Comparison of ENCODE assay signal across 8 mouse cellular contexts in the genomic region with DNA sequence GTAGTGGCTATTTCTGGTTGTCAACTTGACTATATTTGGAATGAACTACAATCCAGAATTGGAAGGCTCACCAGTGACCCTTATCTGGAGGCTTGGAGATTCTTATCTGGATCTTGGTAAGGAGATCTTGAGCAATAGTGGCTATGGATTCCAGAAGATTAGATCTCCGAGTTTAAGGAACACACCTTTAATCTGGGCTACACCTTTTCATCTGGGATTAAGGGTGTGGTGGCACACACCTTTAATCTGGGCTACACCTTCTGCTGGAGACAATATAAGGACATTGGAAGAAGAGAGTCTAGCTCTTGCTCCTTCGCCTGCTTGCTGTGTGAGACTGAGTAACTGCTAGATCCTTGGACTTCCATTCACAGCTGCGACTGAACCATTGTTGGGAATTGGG. TPM values are rescaled to one million over a fixed set of nuclear protein-coding genes. Genes with fewer than 3 reads are reported as not detected.
DNase-seq lines count a peak whose midpoint lies in the region; ATAC-seq and TF ChIP-seq lines count a peak whose summit lies in the region.
"Not testable (repeated sequence)": the region's sequence is repeated elsewhere in the genome, so short reads cannot be mapped to it uniquely, and the experiment has no call there.

A gene (plus strand): TSS at position 301 of the 400 bp plus-strand sequence.

- H3K9me3 ChIP-seq in ES-E14 (ENCODE audit: control insufficient read depth, insufficient read depth, low read depth, low read length); heart, embryonic 16.5 days (replicated peaks; ENCODE audit: control insufficient read depth, low read length); intestine, embryonic 16.5 days (ENCODE audit: control insufficient read depth, low read length): not testable (repeated sequence)

- not testable (repeated sequence) for H3K27me3 ChIP-seq in heart, embryonic 16.5 days (ENCODE audit: control insufficient read depth, insufficient read depth, low read length); intestine, embryonic 16.5 days (replicated peaks; ENCODE audit: control insufficient read depth, insufficient read depth, low read length)

- not testable (repeated sequence) for ATAC-seq in heart, embryonic 16.5 days (replicated peaks; ENCODE audit: extremely low read depth, insufficient read depth, low FRiP score); intestine, embryonic 16.5 days; megakaryocyte, adult 5-6 weeks (ENCODE audit: poor library complexity, severe bottlenecking); neutrophil, adult 5-6 weeks (ENCODE audit: extremely low read depth, insufficient number of reproducible peaks, low FRiP score, poor library complexity, severe bottlenecking)

- not testable (repeated sequence) for H3K9ac ChIP-seq in ES-E14 (ENCODE audit: insufficient read depth, low read depth, low read length, poor library complexity, severe bottlenecking); heart, embryonic 16.5 days (ENCODE audit: low read length); intestine, embryonic 16.5 days (ENCODE audit: low read depth, low read length)

- not testable (repeated sequence) for H3K4me3 ChIP-seq in ES-E14 (ENCODE audit: insufficient read depth in 1 of 2, low read depth in 1 of 2, low read length in 2 of 2, poor library complexity in 1 of 2, severe bottlenecking in 1 of 2); cortical plate, adult 2 months (ENCODE audit: insufficient read depth, low read length); heart, embryonic 16.5 days (ENCODE audit: low read length); intestine, embryonic 16.5 days (ENCODE audit: low read length)

- DNase-seq in ES-E14 (ENCODE audit: low read depth, low spot score); gastrocnemius, adult 18-20 months (ENCODE audit: low spot score); left cerebral cortex, postnatal 36 days (ENCODE audit: low spot score in 2 of 2): not testable (repeated sequence)

- not testable (repeated sequence) for H3K4me1 ChIP-seq in ES-E14 (ENCODE audit: control insufficient read depth in 2 of 2, insufficient read depth in 2 of 2, low read length in 2 of 2, poor library complexity in 1 of 2); cortical plate, adult 2 months (ENCODE audit: control insufficient read depth, insufficient read depth, low read length); heart, embryonic 16.5 days (ENCODE audit: control insufficient read depth, insufficient read depth, low read length); intestine, embryonic 16.5 days (ENCODE audit: control insufficient read depth, insufficient read depth, low read length)

- not testable (repeated sequence) for TF ChIP-seq POLR2A in cortical plate, adult 2 months (IDR thresholded peaks at IDR 0.05; ENCODE audit: extremely low read depth, insufficient read depth, low read length)

- intact Hi-C loops in left cerebral cortex, postnatal 36 days (cut with DNase I), result not testable (repeated sequence)

- in situ Hi-C loops in ES-E14 (cut with MboI; ENCODE audit: low sequenced_read_pairs in 2 of 2, unreplicated experiment in 2 of 2), result not testable (repeated sequence)

- WGBS in heart, embryonic 16.5 days, result 83% methylated on average over 2 of the region's 3 CpGs
- WGBS in intestine, embryonic 16.5 days, result 87% methylated on average over 2 of the region's 3 CpGs

- H3K36me3 ChIP-seq in ES-E14 (ENCODE audit: control insufficient read depth, insufficient read depth, low read length, poor library complexity, severe bottlenecking); heart, embryonic 16.5 days (ENCODE audit: control insufficient read depth, insufficient read depth); intestine, embryonic 16.5 days (ENCODE audit: control insufficient read depth, insufficient read depth, low read length): not testable (repeated sequence)

- not testable (repeated sequence) for H3K27ac ChIP-seq in ES-E14 (ENCODE audit: insufficient read depth, low read depth, low read length, poor library complexity, severe bottlenecking); cortical plate, adult 2 months (ENCODE audit: insufficient read depth, low read length); heart, embryonic 16.5 days (ENCODE audit: low read length); intestine, embryonic 16.5 days (ENCODE audit: low read length)

- not testable (repeated sequence) for H3K4me2 ChIP-seq in heart, embryonic 16.5 days (ENCODE audit: low read depth, low read length); intestine, embryonic 16.5 days (ENCODE audit: low read depth, low read length)

- TF ChIP-seq CTCF in cortical plate, adult 2 months (IDR thresholded peaks at IDR 0.05; ENCODE audit: extremely low read depth, insufficient read depth, low read length), result not testable (repeated sequence)

RNA-seq across cellular contexts. Expression of the gene that starts here (rescaled TPM):
- 26.8 and 35.9 TPM in 2 replicates for total RNA-seq in ES-E14 (2012; rRNA removed)
- polyA plus RNA-seq in cortical plate, adult 2 months (2012; rRNA removed), result 39.5 and 47.4 TPM in 2 replicates
- total RNA-seq in gastrocnemius, adult 18-20 months (2021), result 10 to 100 TPM; 40.0 to 42.4 TPM
- polyA plus RNA-seq in heart, embryonic 16.5 days (2015; fragmentation: Nextera tagmentation; extraction: Ambion mirVana), result 27.9 and 31.4 TPM in 2 replicates
- 17.6 and 21.0 TPM in 2 replicates for polyA plus RNA-seq in intestine, embryonic 16.5 days (2015; fragmentation: Nextera tagmentation; extraction: Ambion mirVana)
- 100 to 1,000 TPM; 102 to 125 TPM for total RNA-seq in left cerebral cortex, postnatal 36 days (2021)
- total RNA-seq in megakaryocyte, adult 5-6 weeks (2015), result 101 and 129 TPM in 2 replicates
- total RNA-seq in megakaryocyte, adult 5-6 weeks (2017), result 80.1 and 84.8 TPM in 2 replicates
- total RNA-seq in neutrophil, adult 5-6 weeks (2017), result 194 and 211 TPM in 2 replicates
